Mouse (Mus musculus) cortical plate, adult 2 months (tissue): ENCODE results near the gene Prnd. TPM values are rescaled to one million over a fixed set of nuclear protein-coding genes. Genes with fewer than 3 reads are reported as not detected.

Source experiments
- H3K27ac ChIP-seq: fragments of 200-500 bp; 2 replicates; pipeline ENCODE4 v1.5.1; 2012; ENCODE audit warnings: low read length, control low read depth, inconsistent platforms; ENCODE audit not compliant: insufficient read depth
- H3K4me1 ChIP-seq: fragments of 200-500 bp; 2 replicates; pipeline ENCODE4 v1.6.1; 2011; ENCODE audit warnings: low read length; ENCODE audit not compliant: control insufficient read depth, insufficient read depth
- H3K4me3 ChIP-seq: fragments of 200-500 bp; 2 replicates; pipeline ENCODE4 v1.5.1; 2011; ENCODE audit warnings: mild to moderate bottlenecking, low read length, control low read depth; ENCODE audit not compliant: insufficient read depth
- CTCF ChIP-seq: fragments of 200-500 bp; IDR thresholded peaks from 2 replicates; pipeline ENCODE4 v1.5.1; 2011; ENCODE audit warnings: mild to moderate bottlenecking, control low read depth, low read length; ENCODE audit not compliant: insufficient read depth; ENCODE audit errors: extremely low read depth
- POLR2A ChIP-seq: fragments of 200-500 bp; IDR thresholded peaks from 2 replicates; pipeline ENCODE4 v1.6.1; 2011; ENCODE audit warnings: mild to moderate bottlenecking, low read length, control low read depth; ENCODE audit not compliant: insufficient read depth; ENCODE audit errors: extremely low read depth
- polyA plus RNA-seq: library from polyadenylated mRNA; depleted of rRNA; stranded (reverse); fragments of >200 nt; gene quantifications from 2 replicates; pipeline ENCODE4 v1.2.3, GENCODE M21; 2012

Prnd gene
- polyA plus RNA-seq, 1 experiment = 0.46 TPM

GRCm38 (mm10) chr2:131909683-131910572 lies 40.7 kb upstream of the Prnd start, which contains the start of the genes Prnp and Prn:
Prnp (plus strand) TSS chr2:131909928.
Prn (plus strand) TSS chr2:131909957.
- TF ChIP-seq POLR2A (peak; percentile 95), CTCF (no peak)
- H3K27ac ChIP-seq = peak within 1 kb of the TSS; percentile 89
- peaks cover 9% of the 10 kb centered on the region; the same call in 1 of the 2 replicates for H3K4me1 ChIP-seq
- H3K4me3 ChIP-seq = peak within 1 kb of the TSS; percentile 96

DNA sequence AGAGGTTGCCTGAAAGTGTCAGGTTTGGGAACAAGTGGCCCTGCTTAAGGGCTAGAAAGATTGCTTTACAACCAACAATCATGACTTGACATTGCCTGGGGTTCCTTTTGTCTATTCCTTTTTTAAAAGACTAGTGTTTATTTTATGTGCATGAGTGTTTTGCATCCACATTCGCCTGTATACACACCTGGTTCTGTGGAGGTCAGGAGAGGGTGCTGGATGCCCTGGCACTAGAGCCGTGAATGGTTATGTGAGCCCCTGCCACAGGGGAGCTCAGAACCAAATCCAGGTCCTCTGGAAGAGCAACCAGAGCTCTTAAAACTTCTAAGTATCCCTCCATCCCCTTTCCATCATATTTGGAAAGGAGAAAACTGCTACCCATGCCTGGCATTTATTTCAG lies 39.8 kb upstream of the Prnd start:
- no peak overlapping the region for H3K27ac ChIP-seq
- peaks cover 9% of the 10 kb centered on the region; the same call in 1 of the 2 replicates for H3K4me1 ChIP-seq
- TF ChIP-seq CTCF (no peak), POLR2A (no peak)
- H3K4me3 ChIP-seq = peak overlapping the region; percentile 96

GRCm38 (mm10) chr2:131911341-131911740 lies 39.3 kb upstream of the Prnd start:
- H3K4me3 ChIP-seq = peak overlapping the region; percentile 96
- peaks cover 12% of the 10 kb centered on the region for H3K4me1 ChIP-seq
- TF ChIP-seq POLR2A = no peak
- no peak for TF ChIP-seq CTCF
- H3K27ac ChIP-seq = 0 out of 2 replicates have a peak overlapping the region, but pooled peaks have one; percentile 55

GRCm38 (mm10) chr2:131912526-131913258 lies 38.0 kb upstream of the Prnd start:
- Histone ChIP-seq H3K4me1 (peaks cover 13% of the 10 kb centered on the region), H3K27ac (no peak overlapping the region), H3K4me3 (peak overlapping the region; percentile 42)
- TF ChIP-seq POLR2A = no peak
- no peak for TF ChIP-seq CTCF

DNA sequence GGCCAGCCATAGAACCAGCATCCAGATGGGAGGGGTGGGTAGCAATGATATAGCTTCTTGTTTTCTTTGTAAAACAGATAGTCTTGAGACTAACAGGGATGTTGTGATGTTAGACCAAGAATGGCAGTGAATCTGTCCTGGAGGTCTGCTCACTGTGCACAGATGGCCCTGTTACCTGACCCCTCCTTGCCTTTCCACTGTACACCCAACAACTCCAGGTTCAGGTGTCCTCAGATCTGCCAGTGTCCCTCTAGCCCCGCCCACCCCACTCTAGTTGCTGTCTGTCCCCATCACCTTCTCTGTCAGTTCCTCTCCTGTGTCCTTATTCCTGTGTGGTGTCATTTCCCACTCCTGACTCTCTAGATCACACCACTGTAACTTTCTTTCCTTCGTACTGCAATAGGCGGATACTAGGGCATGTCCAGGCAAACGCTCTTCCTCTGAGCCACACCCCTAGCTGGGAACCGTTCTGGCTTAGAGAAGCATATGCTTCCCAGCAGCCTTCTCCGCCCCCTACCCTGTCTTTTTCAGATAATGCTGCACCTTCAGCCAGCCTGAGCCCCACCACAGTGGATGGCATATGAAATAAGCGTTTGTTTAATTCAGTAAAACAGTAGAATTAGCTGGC lies 18.3 kb upstream of the Prnd start:
- peaks cover 15% of the 10 kb centered on the region for H3K4me1 ChIP-seq
- TF ChIP-seq CTCF (no peak), POLR2A (no peak)
- no peak overlapping the region for H3K4me3 ChIP-seq
- H3K27ac ChIP-seq = no peak overlapping the region

DNA sequence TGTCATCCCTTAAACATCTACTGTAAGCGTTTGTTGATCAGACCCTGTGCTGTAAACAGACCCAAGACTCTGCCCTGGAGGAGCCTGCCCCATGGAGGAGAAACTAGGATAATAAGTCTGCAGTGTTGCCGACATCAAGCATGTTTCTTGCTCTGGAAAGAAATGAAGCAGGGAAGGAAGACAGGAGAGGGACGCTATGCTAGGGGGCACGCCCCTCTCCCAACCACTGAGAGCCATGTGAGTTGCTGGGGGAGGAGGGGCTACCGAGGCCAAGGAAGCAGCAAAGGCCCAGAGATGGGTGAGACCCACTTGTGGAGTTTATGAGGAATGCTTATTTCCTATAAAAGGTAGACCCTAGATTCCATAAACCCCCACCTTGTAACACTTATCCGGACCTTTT lies 17.6 kb upstream of the Prnd start:
- TF ChIP-seq POLR2A = no peak
- TF ChIP-seq CTCF = no peak
- Histone ChIP-seq H3K27ac (peak overlapping the region; percentile 27; the same call in 1 of the 2 replicates), H3K4me1 (peaks cover 15% of the 10 kb centered on the region), H3K4me3 (no peak overlapping the region)

DNA sequence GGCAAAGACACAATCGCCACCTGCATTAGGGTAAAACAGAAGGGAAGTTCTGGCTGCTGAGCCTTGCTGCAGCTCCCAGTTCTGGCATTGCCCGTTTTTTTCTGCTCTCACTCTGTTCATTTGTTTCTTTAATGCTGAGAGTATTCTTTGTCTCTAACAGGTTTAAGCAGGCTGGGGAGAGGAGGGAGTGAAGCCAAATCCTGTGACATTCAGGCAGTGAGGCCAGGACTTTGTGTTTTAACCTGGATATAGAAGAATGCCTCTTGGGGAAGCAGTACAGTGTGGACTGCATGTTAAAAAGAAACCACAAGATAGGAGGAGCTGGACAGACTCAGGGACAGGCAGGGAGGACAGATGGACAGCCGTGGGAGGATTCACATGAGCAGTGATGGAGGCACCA lies 17.1 kb upstream of the Prnd start:
- no peak for TF ChIP-seq POLR2A
- no peak for TF ChIP-seq CTCF
- peak overlapping the region; percentile 27; the same call in 1 of the 2 replicates for H3K27ac ChIP-seq
- H3K4me3 ChIP-seq = no peak overlapping the region
- H3K4me1 ChIP-seq = peaks cover 15% of the 10 kb centered on the region

- TF ChIP-seq POLR2A = no peak
- TF ChIP-seq CTCF = no peak
- Histone ChIP-seq H3K4me3 (no peak overlapping the region), H3K27ac (no peak overlapping the region), H3K4me1 (peaks cover 15% of the 10 kb centered on the region)
These were observed 16.4 kb upstream of the Prnd start for GRCm38 (mm10) chr2:131934243-131934642.

- Histone ChIP-seq H3K4me1 (peaks cover 15% of the 10 kb centered on the region), H3K4me3 (no peak overlapping the region), H3K27ac (no peak overlapping the region)
- TF ChIP-seq POLR2A (no peak), CTCF (peak; percentile 24; the same call in 1 of the 2 replicates)
These were observed 15.1 kb upstream of the Prnd start for GRCm38 (mm10) chr2:131935390-131936105.
